Mouse (Mus musculus) left cerebral cortex, adult 2 months (tissue): ENCODE results near the gene Car7. TPM values are rescaled to one million over a fixed set of nuclear protein-coding genes. Genes with fewer than 3 reads are reported as not detected.
"Not testable (repeated sequence)": the region's sequence is repeated elsewhere in the genome, so short reads cannot be mapped to it uniquely, and the experiment has no call there.

Experiments
- DNase-seq, 2 experiments: peaks; one replicate each; pipeline ENCODE4 v3.0.0; 2021 to 2022; ENCODE audit warnings: low spot score in 2 of 2, mixed read lengths in 1 of 2; ENCODE audit errors: extremely low spot score in 1 of 2
- H3K27ac ChIP-seq: fragments of 200-600 bp; 2 replicates; pipeline ENCODE4 v1.8.1; 2022
- H3K4me3 ChIP-seq: fragments of 200-600 bp; 2 replicates; pipeline ENCODE4 v1.8.1; 2022
- CTCF ChIP-seq: fragments of 200-600 bp; IDR thresholded peaks from 2 replicates; pipeline ENCODE4 v1.8.1; 2022; ENCODE audit warnings: antibody characterized with exemption, mild to moderate bottlenecking, moderate library complexity
- intact Hi-C: fragments of 180-260 bp; cut with DNase I; formaldehyde crosslinking; loops from one replicate; pipeline ENCODE4 v1.15.1; 2025
- total RNA-seq, 2 experiments: library from RNA; stranded (reverse); gene quantifications; 2 replicates each; pipeline ENCODE4 v1.2.3; 2021

The Car7 gene
- total RNA-seq, 2 experiments from 2014 or later: 31.9 to 32.3 TPM

GRCm38 (mm10) chr8:104570436-104571343 is 36.2 kb downstream of the Car7 start:
- Histone ChIP-seq H3K27ac (peak overlapping the region; percentile 20; the same call in 1 of the 2 replicates), H3K4me3 (peak overlapping the region; percentile 58)
- DNase-seq: peak; percentile 78 to 84
- intact Hi-C loops: loop anchor here (2.0 kb wide), 2 partner anchors 36 to 226 kb away; partner anchors contain the start of genes Car7 and Nae1
- peak; percentile 86 for TF ChIP-seq CTCF

DNA sequence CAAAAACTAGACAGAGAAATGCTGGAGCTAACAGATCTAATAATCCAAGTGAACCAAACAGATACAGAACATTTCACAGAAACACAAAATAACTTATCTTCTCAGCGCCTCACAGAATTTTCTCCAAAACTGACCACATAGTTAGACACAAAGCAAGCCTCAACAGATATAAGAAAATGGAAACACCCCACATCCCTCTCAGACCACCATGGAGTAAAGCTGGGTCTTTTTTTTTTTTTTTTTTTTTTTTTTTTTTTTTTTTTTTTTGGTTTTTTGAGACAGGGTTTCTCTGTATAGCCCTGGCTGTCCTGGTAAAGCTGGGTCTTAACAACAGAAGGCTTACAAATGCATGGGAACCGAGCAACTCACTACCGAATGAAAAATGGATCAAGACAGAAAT is 42.3 kb downstream of the Car7 start:
- no peak overlapping the region for H3K4me3 ChIP-seq
- no peak overlapping the region for H3K27ac ChIP-seq
- TF ChIP-seq CTCF: no peak
- no peak for DNase-seq
- intact Hi-C loops: no loop called here

- H3K4me3 ChIP-seq, intact Hi-C loops, DNase-seq, H3K27ac ChIP-seq: not testable (repeated sequence)
Observed at GRCm38 (mm10) chr8:104577606-104578005, 43.1 kb downstream of the Car7 start.

GRCm38 (mm10) chr8:104584522-104584921 is 50.0 kb downstream of the Car7 start:
- intact Hi-C loops: no loop called here
- H3K4me3 ChIP-seq: no peak overlapping the region
- DNase-seq: no peak
- no peak overlapping the region for H3K27ac ChIP-seq
- TF ChIP-seq CTCF: no peak

GRCm38 (mm10) chr8:104590284-104590683 is 55.8 kb downstream of the Car7 start:
- no peak for TF ChIP-seq CTCF
- no peak for DNase-seq
- intact Hi-C loops: loop anchor here (2.0 kb wide), 1 partner anchor 51 kb away; the partner anchor contains the start of gene Ciao2b
- H3K27ac ChIP-seq: no peak overlapping the region
- no peak overlapping the region for H3K4me3 ChIP-seq

DNA sequence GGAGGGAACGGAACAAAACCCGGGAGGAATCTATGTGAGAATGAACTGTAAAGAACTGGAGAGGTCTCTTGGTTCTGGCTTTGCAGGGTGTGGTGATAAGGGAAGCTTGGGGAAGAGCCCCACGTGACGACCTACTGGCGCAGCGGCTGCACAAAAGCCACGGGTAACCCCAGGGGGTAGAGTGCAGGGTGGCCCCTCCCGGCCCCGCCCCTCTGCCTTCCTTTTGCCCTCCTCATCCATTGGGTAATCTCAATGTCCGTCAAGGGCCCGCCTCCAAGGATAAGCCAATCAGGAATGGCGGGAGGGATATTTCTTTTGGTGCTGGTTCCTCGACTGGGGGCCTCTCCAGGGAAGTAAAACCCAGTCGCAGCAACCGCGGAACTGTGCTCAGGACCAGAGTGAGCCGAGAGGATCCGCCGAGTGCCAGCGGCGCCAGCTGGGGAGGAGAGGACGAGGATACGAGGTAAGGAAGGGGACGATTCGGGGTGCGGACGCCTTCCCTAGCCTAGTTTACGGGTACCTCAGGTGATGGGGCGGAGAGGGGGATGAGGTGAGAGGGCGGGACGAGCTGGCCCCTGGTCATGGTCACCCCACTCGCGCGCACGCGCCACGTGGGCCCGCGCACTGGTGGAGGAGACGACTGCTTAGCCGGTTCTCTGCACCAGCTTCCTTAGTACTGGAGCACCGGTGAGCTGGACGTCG is 56.8 kb downstream of the Car7 start, which contains the start of gene Pdp2:
Gene Pdp2, plus strand, starts transcription at position 319 of the 702 bp plus-strand sequence.
- intact Hi-C loops: loop anchor here (2.0 kb wide), 1 partner anchor 50 kb away; the partner anchor contains the start of gene Ciao2b
- DNase-seq: peak; percentile 91 to 93
- Histone ChIP-seq H3K4me3 (peak within 1 kb of the TSS; percentile 72), H3K27ac (peak within 1 kb of the TSS; percentile 93)
- no peak for TF ChIP-seq CTCF

DNA sequence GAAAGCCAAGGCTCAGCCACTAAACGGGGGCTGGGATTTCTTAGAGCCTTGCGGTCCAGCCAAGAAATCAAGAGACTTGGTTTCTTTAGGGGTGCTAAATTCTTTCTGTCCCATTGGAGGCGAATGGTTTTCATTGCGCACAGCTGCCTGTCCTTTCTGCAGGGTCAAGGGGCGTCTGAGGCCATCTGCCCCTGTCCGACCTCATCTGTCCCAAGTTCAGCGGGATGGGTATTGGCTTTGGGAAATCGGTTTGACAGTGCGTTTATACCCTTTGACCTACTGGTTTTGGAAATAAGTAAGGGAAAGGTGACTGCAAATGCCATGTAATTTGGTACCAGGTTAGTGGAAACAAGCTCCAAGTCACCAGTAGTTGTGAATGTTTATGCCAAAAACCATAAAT is 57.4 kb downstream of the Car7 start:
- no peak for TF ChIP-seq CTCF
- H3K4me3 ChIP-seq: peak overlapping the region; percentile 72
- intact Hi-C loops: loop anchor here (2.0 kb wide), 1 partner anchor 49 kb away; the partner anchor contains the start of gene Ciao2b

DNA sequence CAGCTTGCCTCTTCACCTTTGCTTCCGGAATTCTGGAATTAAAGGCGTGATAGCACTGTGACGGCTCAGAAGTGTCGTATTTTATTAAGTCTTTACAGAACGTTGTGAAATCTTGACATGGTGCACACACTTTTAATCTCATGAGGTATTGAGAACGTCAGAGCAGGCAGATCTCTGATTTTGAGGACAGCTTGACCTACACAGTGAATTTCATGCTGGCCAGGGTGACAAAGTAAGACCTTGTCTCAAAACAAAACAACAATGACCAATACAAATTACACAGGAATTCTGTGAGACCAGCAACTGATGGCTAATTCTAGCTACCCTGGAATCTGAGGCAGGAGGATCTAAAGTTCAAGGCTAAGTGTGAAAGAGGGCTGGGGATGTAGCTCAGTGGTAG is 58.1 kb downstream of the Car7 start:
- DNase-seq: no peak
- intact Hi-C loops: no loop called here
- Histone ChIP-seq H3K4me3 (no peak overlapping the region), H3K27ac (no peak overlapping the region)
- no peak for TF ChIP-seq CTCF

More for the DNA sequence above, 57.4 kb downstream of the Car7 start:
- no peak for DNase-seq
- H3K27ac ChIP-seq: peak overlapping the region; percentile 93

- H3K27ac ChIP-seq: no peak overlapping the region
Observed at GRCm38 (mm10) chr8:104593536-104594325, 59.2 kb downstream of the Car7 start.

DNA sequence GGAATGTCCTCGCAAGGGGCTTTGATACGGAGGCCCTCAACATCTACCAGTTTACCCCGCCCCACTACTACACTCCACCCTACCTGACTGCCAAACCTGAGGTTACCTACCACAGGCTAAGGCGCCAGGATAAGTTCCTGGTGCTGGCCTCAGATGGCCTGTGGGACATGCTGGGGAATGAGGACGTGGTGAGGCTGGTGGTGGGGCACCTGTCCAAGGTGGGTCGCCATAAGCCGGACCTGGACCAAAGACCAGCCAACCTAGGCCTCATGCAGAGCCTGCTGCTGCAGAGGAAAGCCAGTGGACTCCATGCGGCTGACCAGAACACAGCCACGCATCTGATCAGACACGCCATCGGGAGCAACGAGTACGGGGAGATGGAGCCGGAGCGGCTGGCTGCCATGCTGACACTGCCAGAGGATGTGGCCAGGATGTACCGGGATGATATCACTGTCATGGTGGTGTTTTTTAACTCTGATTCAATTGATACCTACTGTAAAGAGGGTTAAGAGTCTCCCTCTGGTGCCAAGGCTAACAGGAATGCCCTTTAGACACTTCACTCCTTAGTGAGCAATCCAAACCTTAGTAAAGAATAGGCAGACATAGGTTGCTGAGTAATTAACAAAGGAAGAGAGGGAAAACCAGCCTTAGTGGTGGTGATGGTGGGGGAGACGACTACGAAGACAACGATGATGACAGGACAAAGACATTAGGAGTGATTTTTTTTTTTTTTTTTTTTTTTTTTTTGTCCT is 60.3 kb downstream of the Car7 start:
- intact Hi-C loops: no loop called here
- Histone ChIP-seq H3K4me3 (no peak overlapping the region), H3K27ac (no peak overlapping the region)
- TF ChIP-seq CTCF: no peak
- DNase-seq: no peak

More at GRCm38 (mm10) chr8:104593536-104594325, 59.2 kb downstream of the Car7 start:
- no peak overlapping the region for H3K4me3 ChIP-seq
- no peak for DNase-seq
- intact Hi-C loops: no loop called here
- TF ChIP-seq CTCF: no peak
